Mouse (Mus musculus) heart, postnatal 36 days (tissue): ENCODE measurements around the gene Lmbr1. TPM values are rescaled to one million over a fixed set of nuclear protein-coding genes. Genes with fewer than 3 reads are reported as not detected.

Experiments used
- microRNA-seq, 2 experiments: library from miRNA; unstranded; fragments of <30 nt; microRNA quantifications; one replicate each; pipeline ENCODE4 v1.2.0; 2021; ENCODE audit warnings: borderline number of aligned reads in 2 of 2
- total RNA-seq, 2 experiments: library from RNA; stranded (reverse); gene quantifications; 2 replicates each; pipeline ENCODE4 v1.2.3; 2021

Gene Lmbr1
- total RNA-seq, 2 experiments from 2014 or later = 12.5 to 15.2 TPM

Small RNA genes lying within 50 kb of the gene (microRNA-seq; reads per million reads assigned to microRNA genes)
- 0 reads per million in 2 experiments for gene Gm23801

Other genes starting within 250 kb of the Lmbr1 start
- gene Rnf32, start 182.4 kb downstream of the Lmbr1 start, total RNA-seq = 1 to 10 TPM in 1 of 2 experiments, under 1 TPM in 1; 0.60 to 1.3 TPM
- 10 to 100 TPM; 12.9 to 13.3 TPM for gene Nom1, start 56.3 kb upstream of the Lmbr1 start, total RNA-seq
- not detected for gene Mnx1, start 100.1 kb upstream of the Lmbr1 start, total RNA-seq
- gene Ube3c, start 190.9 kb upstream of the Lmbr1 start, total RNA-seq = 10 to 100 TPM; 37.1 to 40.1 TPM